Mouse (Mus musculus) ovary, postnatal 10 days (tissue): ENCODE measurements around the gene Col12a1.

Source experiments
- DNase-seq: peaks from one replicate; pipeline ENCODE4 v3.0.0; 2022; ENCODE audit warnings: low spot score

Col12a1 gene

DNA sequence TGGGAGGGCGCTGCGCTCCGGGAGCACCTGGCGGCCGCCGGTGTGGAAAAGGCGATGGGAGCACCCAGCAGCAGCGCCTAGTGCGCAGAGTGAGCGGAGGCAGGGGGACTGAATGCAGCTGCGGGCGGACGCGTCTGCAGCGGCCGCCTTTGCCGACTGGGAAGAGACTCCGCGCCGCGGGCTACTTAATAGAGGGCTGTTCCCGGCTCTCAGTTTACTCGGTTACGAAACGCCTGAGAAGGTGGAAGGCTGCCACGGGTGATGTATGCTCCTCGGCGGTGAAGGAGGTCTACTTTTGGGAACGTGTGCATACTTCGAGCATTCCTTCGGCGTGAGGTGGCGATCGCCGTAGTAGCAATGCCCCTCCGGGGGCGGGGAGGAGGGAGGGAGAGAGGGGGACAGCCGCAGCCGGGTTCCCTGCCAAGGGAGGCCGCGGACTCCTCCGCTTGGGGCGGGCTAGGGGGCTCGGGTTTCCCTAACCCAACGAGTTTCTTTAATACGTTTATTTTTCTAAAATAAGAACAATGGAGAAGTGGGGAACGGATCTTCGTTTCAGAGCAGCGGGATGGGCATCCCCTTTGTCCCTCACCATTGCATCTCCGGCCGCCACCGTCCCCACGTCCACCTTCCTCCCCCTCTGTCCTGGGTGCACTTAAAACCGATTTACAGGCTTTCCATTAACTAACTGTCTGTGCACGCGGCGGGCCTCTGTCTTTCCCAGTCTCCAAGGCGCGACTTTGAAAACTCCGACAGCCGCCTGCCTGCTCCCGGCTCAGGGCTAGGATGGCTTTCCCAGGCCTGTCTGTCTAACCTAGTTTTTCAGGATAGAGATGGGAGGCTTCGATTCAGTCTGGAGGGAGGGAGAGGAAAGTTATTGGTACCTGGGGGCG, at the start of gene Col12a1:
Gene Col12a1 (minus strand): TSS at position 351 of the 890 bp plus-strand sequence.
- DNase-seq, result no peak

DNA sequence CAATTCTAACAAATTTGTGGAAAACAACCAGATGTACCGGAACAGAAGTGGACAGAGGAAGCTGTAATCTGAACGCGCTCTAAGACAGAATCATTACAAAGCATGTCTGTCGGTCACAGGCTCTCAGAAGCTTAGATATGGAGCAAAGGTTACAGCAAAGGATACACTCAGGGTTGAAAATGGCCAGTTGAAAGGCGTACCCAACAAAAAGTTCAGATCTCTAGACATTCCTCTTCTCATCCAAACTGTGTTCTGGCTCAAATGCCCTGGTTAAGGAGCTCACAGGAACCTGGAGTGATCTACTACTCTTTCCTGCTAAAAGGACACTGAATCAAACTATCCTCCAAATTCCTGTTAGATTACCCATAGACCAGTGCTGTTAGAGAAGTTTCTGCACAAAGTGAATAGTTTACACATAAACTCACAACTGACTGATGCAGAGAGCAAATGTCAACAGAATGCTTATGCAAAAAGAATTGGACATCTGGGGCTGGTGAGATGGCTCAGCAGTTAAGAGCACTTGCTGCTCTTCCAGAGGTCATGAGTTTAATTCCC, 48.4 kb upstream of the Col12a1 start:
- DNase-seq, result no peak

DNA sequence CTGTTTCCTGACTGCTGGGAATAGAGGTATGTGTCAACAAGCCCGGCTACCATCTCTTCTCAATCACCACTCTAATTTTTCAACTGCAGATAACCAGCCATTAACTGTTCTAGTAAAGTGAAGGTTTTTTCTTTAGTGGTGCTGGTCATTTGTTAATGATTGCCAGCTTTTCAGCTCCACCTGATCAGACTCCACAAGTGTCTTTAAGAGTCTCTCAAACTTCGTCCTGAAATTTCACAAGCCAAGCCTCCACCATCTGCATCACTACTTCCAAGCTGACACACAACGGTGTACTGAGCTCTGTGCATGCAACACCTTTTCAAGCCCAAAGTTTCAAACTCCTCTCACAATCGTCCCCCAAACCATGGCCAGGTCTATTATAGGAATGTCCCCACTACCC, 46.7 kb upstream of the Col12a1 start:
- DNase-seq, result no peak

DNA sequence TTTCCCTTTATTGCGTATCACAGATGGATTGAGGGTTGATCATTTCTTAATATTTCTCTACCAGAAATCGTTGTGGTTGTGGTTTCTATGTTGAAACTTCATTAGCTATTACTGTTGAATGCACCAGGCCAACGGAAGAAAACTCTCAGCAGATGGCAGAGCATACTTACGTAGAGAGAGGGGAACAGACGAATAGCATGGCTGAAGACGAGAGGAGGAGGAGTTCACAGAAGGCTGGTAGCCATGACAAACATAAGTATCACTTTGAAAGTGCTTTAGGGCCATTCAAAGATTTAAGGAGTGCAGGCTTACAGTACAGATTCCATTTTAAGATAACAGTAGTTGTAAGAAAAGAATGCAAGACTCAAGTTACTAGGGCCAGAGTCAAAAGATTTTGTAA, 43.9 kb upstream of the Col12a1 start:
- no peak for DNase-seq

DNA sequence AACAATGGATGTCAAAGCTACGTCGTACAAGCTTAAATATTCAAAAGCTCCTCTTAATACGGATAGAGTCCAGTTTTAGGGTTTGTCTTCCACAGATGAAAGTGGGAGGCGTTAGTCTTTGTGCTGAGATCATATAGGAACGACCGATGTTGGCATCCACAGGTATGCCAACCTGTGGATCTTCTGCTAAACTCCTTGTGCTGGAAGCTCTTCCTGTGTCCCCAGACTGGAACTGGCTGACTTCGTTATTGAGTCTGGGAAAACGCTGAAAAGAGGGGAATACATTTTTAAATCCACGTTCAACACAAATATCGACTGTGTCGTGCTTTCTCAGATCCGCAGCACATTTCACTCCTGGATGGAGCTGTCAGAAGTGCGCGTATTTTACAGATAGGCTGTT, 41.4 kb upstream of the Col12a1 start:
- no peak for DNase-seq

DNA sequence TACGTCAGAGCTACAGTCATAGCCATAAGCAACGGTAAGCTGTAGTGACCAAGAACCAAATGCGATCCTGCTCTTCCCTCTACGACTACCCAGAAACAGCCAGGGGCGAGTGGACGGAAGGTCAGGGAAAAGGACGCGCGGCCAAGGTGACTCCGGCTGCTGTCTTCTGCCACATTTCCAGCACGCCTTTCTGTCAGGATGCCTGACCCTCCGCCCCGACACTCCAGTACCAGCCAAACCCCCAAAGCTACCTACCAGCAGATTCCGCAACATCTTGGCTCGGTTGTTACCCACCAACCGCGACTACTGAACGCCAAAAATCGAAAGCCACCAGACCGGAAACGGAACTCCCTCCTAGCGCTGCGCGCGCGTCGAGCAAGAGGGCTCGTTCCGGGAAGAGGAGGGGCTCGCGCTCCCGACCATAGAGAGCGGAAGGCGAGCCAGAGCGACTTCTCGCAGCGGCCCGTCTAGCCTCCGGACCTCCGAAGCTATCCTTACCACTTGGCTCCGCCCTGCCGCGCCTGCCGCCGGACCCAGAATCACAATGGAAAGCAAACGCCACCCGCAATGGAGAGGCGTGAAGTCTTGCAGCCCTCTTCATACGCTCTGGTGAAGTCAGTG, 40.9 kb upstream of the Col12a1 start, which contains the start of gene Cox7a2:
Gene Cox7a2 (minus strand): TSS at position 494 of the 621 bp plus-strand sequence.
- peak; percentile 69 for DNase-seq

DNA sequence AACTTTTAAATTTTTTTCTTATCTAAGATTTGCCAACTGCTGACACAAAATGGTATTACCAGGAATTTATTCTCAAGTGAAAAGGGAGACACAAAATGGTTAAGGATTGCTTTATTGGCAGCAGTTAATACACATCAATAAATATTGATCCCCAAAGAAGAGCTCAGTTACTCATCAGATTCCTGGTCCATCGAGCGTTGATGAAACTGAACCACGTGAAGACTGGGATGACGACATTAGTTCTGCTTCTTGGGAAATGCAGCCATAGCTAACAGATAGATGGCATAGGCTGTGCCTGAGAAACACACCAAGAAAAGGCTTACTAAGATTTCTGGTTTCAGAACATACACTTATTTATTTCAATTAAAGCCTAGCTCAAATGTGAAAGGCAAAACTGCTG, 36.7 kb upstream of the Col12a1 start:
- DNase-seq, result no peak

DNA sequence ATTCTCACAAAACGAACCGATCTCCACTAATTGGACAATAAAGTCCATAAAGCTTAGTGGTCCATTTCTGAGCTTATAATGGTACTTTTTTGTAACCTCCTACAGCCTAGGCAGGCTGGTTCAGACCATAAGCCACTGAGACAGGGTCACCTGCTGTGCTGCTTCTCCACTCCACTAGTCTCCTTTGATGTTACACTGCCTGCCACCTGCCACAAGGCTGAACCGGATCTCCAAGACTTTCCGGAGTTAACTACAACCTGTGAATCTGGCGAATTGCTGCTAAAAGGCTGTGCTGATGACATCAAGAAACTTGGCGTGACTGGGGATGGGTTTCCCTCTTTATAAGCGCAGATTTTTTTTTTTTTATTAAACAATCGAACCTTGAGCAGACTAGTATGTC, 33.2 kb upstream of the Col12a1 start:
- no peak for DNase-seq

DNA sequence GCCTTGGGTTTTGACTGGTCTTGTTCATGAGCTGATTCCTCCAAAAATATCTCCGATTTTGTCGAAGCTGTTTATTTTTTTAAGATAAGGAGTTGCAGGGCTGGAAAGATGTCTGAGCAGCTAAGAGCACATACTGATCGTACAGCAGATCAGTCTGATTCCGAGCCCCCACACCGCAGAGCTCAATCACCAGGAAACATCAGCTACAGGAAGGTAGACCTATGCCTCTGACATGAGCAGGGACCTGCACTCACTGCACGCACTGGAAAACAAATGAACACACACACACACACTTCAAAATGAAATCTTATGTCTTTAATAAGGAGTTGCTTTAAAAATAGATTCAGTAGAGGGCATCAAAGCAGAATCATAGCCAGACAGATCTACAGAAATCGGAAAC, 32.1 kb upstream of the Col12a1 start:
- no peak for DNase-seq

DNA sequence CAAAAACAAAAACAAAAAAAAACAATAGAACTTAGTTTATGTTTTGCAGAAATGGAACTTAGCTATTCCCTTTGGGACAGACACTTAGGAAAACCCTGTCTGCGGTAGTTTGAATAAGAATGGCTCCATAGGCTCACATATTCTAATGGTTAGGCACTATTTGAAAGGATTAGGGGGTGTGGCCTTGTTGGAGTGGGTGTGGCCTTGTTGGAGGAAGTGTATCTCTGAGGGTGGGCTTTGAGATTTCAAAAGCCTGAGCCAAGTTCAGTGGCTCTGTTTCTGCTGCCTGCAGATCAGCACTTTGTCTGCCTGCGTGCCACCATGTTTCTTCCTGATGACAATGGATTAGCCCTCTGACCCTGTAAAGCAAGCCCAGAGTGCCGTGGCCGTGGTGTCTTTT, 26.4 kb upstream of the Col12a1 start:
- no peak for DNase-seq

DNA sequence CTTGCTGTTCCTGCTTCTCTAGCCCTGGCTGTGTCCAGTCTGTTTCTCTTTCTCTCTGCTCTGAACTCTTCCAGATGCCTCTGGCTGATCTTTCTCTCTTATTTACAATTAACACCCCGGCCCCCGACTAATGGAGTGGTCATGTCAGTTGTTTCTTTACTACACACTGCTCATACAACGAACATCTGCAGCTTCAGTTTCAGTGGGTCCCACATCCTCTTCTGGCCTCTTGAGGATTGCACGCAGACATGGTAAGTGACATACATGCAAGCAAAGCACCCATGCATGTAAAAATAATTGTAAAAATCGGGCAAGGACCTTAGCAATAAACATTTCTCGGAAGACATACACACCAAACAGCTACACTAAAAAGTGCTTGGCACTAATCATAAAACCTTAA, 17.0 kb upstream of the Col12a1 start:
- no peak for DNase-seq

DNA sequence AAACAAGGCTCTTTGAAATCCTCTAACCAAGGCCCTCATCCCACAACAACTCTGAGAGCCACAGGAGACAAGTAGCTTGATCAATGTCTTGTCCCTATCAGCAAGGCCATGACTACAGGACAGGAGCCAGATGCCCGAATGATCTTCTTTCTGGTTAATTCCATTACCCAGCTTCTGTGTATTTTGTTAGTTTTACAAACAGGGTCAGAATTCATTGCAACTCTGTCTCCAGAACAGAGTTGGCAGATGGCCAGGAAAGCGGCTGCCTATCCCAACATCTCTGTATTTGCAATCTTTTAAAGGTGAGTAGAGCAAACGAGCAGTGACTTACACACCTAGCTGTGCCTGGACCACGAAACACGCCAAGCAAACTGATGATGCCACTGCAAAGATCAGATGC, 11.7 kb upstream of the Col12a1 start:
- DNase-seq, result no peak

DNA sequence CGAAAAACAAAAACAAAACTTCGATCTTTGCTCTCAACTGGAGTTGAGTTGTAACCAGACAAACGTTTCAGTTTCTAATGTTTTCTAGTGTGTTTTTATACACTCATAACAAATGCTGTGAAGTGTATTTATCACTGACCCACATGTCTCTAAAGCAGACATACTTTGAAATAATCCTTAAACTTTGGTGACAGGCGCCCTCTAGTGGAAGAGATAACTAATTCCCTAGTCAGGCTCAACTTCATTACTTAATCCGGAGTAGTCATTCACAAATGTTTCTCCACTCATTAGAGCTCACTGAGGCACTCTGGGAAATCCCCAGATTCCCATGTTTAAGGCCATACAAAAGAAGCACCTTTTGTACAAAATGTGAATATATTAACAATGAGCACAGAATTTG, 4.5 kb upstream of the Col12a1 start:
- DNase-seq, result no peak

DNA sequence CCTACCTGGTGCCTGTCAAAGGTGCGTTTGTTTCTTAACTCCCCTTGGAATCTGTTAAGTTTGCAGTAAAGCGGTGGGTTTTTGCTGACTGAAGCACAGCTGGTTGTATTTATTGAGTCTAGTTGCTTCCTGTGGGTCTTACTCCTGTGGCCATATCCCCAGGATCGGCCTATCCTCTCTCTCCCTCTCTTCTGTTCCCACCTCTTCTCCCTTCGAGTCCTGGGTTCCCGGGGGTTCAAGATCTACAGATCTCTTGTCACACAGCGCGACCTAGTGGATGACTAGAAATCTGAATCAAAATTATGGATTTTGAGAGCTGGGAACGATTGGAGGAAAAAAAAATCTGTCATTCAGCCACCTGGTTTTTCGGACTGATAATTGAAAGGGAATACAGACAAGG, 2.4 kb upstream of the Col12a1 start:
- no peak for DNase-seq

DNA sequence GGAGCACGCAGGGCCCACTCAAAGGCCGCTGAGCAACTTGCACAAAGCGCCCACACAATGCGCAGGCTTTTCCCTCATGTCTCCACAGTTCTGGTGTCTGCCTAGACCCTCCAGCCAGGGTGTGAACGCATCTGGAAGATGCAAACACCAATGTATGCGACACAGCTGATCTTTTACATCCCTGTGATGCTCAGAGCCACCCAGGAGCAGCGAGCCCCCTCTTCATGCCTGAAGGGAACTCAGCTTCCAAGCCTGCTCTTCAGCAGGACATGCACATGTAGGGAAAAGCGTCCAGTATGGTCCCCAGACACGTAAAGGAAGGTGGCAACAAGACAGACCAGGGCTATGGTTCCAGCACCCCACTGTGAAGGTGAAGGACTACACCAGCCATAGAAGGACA, 1.5 kb upstream of the Col12a1 start:
- DNase-seq, result no peak

DNA sequence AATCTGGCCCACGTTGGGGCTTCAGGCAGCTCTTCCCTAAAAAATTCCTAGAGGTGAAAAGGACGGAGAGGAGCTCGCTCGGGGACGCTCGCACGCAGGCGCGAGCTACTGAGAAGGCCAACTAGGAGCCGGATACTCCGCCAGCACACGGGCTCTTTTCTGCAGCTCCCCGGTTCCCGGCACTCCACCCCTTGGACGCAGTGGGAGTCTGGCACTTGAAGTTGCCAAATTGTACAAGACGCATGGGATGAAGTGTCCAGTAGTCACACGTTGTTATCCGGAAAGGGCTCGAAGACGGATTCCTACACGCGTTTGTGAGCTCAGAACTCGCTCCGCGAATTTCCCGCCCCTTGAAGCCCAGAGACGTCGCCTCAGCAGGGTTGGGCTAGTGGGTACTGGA, 820 bp upstream of the Col12a1 start:
- no peak for DNase-seq

DNA sequence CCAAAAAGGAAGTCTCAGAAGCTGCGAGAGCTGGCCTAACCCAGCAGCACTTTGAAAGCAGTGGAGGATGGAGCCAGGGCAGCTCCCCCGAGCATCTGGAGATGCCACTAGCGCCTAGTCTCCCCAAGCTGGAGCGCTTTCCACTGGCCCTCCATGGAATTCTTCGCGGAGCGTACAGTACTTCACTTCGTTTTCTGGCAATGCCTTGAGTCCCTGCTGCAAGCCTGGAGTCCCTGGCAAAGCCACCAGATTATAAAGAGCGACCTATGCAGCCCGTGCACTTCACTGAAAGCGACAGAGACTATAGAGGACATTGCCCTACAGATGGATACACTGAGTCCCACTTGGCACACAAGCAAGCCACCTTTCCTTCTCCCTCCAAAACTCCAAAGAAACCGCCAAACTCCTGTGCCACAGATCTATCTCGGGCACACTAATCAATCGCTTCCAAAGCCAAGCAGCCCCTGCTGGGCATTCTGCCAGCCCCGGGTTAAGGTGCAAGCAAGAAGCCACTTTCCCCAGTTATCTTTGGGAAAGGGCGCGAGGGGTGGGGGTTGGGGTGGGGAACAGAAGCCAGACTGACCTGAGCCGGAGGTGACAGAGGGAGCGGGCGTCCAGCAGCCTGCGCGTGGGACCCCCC, 675 bp downstream of the Col12a1 start:
- DNase-seq, result no peak

DNA sequence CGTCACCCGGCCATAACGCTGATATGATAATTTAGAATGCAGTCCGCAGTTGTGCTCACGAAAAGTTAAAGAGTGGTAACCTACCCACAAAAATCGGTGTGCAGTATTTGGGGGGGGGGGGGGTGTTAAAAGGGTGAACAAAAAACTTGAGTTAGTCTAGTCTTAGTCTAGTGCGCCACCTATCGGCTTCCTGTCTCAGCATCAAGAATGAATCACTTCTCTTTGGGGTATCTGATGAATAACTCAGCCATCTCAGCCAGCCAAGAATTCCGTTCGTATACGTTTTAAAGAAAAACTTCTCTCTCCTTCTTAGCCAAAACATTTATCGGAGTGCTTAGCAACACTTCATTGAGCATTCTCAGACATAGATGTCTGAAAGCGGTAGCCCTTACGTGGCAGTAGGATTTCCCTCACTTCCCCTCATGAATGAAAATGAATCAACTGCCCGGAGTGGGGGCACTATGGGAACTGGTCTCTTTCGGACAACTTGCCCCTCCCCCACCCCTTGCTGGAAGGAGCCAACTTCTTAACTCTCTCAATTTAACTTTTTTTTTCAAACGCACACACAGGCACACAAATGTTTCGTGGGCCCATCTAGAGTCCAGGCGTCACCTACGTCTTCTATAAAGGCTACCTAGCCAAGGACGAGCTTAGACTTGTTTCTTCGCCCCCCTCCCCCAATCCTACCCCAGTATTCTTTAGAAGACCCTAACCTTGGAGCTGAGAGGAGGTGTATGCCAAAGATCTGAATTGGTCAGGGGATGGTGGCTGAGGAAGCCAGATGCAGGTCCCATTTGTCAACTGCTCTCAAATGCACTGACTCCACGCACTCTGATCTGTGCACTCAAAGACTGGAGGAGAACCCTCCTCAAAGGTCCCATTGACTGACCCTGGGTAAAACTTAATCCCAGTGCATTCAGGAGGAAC, 1.5 kb downstream of the Col12a1 start:
- DNase-seq, result no peak

DNA sequence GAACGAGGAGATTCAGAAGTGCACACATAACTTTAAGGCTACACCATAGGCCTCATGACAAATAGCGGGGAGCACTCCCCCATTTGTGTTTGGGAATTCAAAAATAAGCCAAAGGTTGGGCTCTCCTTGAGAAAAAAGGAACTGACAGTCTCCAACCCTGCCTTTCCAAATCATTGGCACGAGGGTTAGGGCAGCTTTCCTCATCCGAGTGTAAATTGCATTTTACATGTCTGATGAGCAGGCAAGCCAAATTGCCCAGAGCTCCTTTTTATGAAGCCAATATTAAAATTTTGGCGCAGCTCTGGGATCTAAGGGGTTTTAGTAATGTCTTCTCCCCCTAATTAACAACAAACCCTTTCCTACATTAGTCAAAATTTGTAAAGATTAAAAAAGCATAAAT, 2.1 kb downstream of the Col12a1 start:
- DNase-seq, result no peak

DNA sequence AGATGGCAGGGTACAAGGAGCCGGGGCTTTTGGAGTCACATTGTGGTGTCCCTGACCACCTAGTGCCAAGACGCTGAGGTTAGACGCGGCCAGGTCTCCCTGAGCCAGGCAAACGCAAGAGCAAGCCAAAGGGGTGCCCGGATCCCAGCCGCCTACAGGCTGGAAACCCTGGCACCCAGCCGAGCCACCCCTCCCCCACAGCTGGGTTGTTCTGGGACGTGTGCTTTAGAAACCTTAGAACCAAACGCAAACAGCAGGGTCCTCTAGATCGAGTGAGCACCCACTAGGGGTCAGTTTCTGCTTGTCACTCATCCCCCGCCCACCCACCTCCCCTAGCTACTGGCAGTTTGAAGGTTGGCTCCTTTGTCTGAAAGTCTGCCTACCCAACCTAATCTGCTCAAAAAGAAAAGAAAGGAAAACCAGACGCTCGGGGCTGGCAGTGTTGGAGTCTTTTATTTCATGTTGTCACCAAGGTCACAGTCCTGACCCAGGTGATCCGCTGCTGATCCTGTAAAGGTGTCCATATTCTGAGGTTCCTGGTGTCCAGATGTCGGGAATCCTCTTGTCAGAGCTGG, 4.1 kb downstream of the Col12a1 start:
- DNase-seq, result peak; percentile 64

DNA sequence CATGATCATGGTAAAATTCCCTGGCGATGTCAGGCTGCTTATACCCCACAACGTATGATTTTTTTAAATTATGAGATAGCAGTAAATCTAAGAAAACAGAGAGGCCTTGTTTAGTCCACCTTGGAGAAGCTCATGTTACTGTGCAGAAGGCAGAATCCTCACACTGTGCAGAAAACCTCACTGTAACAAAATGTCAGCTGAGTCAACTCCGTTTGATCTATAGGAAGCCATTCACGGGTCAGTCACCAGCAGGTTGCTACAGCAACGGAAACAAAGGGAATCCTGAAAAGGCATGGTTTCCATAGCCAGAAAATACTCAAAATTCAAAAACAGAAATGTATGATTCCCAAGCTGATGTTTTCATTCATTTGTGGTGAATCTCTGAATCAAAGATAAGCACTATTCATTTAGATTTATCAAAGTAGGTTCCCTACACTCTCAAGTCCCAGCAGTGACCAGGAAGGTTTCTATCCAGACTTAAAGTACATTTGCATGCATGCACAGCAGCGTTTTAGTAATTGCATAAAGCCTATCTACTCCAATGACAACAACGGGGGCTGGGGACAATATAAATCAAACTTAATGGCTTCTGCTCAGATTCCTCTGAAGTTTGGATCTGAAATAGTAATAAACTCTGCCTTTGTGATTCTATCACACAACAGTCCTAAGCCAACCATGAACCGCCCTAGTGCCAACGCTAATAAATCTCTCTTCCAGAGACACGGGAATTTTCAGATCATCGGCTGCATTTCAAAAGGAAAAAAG, 28.7 kb downstream of the Col12a1 start:
- DNase-seq, result no peak
